Mouse (Mus musculus) c-Kit-positive CD71-positive TER-119-negative erythroid progenitor cells, embryonic 14.5 days (primary cell): Measurements from ENCODE around the gene Anks1b.

ENCODE experiments used
- DNase-seq: peaks from one replicate; pipeline ENCODE4 v3.0.0-alpha.2; 2013; ENCODE audit warnings: low read depth

The Anks1b gene

GRCm38 (mm10) chr10:90960374-90960773, 1087.1 kb downstream of the Anks1b start:
- DNase-seq, result no peak

DNA sequence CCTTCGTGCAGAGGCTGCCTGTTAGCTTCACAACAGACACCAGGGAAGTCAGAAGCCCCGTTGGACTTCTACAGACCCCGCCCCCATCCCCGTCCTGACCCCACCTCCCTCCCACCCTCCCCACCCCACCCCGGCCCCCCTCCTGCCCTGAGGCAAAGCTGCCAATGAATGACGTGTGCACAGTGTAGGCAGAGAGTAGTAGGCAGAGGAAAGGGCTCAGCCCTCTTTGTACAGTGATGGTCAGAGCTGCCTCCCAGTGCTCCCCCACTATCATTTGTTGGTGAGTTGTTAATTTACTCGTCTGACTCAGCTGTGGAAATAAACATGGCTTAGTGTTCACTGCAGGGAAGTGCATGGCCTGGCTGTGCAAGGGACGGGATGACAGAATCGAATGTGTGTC, 1091.2 kb downstream of the Anks1b start:
- no peak for DNase-seq

GRCm38 (mm10) chr10:90965671-90966315, 1092.5 kb downstream of the Anks1b start:
- DNase-seq, result no peak

GRCm38 (mm10) chr10:90966821-90967220, 1093.5 kb downstream of the Anks1b start:
- no peak for DNase-seq

GRCm38 (mm10) chr10:90968247-90968646, 1094.9 kb downstream of the Anks1b start:
- no peak for DNase-seq

- DNase-seq, result no peak
Measured at GRCm38 (mm10) chr10:90969355-90970174, 1096.3 kb downstream of the Anks1b start.

GRCm38 (mm10) chr10:90970560-90970959, 1097.3 kb downstream of the Anks1b start:
- DNase-seq, result no peak

GRCm38 (mm10) chr10:90974084-90974483, 1100.8 kb downstream of the Anks1b start:
- no peak for DNase-seq

GRCm38 (mm10) chr10:90974491-90974890, 1101.2 kb downstream of the Anks1b start:
- no peak for DNase-seq

GRCm38 (mm10) chr10:90981811-90982210, 1108.5 kb downstream of the Anks1b start:
- DNase-seq, result no peak

- DNase-seq, result no peak
Measured at GRCm38 (mm10) chr10:90983046-90983445, 1109.7 kb downstream of the Anks1b start.

- no peak for DNase-seq
Measured at GRCm38 (mm10) chr10:90990340-90990739, 1117.0 kb downstream of the Anks1b start.

DNA sequence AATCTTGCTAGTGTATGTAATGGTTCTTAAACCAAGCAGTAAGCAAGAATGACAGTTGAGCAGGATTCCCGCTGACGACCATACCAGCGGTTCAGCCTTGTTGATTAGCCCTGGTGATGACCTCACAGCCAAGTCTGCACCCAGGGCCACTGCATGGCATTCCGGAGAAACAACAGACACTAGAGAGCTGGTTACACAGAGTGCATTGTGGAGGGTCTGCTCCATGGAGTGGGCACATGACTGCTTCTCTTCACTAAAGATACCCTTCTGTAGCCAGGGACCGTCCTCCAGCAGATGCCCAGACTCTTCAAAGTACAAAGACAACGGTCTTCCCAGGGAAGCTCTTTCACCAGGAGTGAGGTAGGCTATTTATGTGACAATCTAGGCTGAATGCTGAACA, 1118.9 kb downstream of the Anks1b start:
- no peak for DNase-seq

DNA sequence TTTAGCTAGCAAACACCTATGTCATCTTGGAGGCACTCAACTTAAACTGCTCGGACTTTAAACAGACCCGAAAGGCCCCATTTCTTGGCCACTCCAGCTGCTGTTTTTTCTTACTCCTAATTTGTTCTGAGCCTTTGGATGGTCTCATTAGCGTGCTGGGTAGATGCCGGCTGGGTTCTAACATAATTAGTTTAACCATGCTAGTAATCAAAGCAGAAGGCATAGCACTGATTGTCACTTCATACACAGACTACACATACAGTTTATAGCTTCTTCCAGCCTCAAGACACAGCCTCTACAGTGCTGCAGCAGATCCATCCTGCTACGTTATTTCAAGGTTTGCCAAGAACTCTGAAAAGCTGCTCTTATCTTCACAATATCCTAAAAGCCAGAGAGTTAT, 1120.6 kb downstream of the Anks1b start:
- no peak for DNase-seq

DNA sequence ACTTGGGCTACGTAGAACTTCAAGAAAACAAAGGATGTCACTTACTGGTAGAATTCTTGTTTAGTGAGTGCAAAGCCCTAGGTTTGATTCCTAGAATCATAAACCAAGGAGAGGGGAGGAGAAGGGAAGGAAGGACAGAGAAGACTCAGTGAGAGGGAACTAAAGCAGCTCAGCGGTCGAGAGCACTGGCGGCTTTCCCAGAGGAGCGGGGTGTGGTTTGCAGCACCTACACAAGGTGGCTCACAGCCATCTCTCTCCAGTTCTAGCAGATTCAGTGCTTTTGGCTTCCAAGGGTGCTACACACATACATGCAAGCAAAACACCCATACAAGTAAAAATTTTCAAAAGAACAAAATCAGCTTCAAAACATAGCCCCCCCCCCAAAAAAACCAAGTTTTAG, 1126.6 kb downstream of the Anks1b start:
- DNase-seq, result no peak

DNA sequence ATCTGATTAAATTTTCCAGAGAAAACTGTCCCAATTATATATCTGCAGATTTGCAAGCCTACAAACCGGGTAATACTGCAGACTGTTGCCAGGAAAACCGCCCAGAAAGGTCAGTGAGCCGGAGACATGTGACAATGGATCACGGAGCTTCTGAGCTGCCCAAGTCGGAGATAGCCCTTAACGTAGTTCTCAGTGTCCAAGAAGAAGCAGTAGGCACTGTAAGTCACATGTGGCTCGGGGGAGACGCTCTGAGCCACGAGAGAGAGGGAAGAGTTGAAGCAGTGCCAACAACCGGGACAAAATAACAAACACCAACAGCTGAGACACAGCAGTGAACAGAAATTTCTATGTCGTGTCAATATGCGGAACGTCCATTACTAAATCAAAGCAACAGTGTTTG, 1128.1 kb downstream of the Anks1b start:
- DNase-seq, result no peak

GRCm38 (mm10) chr10:91005858-91006538, 1132.7 kb downstream of the Anks1b start:
- DNase-seq, result no peak
